Mouse (Mus musculus) MEL (cell line): ENCODE results near the gene Tbcd.

ENCODE experiments used
- CTCF ChIP-seq, 3 experiments: IDR thresholded peaks in 2 of 3; conservative IDR thresholded peaks in 1 of 3; 2 replicates each; pipeline ENCODE4 v1.5.1; 2011 to 2012; ENCODE audit warnings: low read length in 3 of 3, low read depth in 2 of 3, mild to moderate bottlenecking in 2 of 3, improper control_type of control experiment in 1 of 3, inconsistent platforms in 1 of 3, mixed read lengths in 1 of 3, moderate library complexity in 1 of 3; ENCODE audit not compliant: control insufficient read depth in 1 of 3, insufficient read depth in 1 of 3, poor library complexity in 1 of 3, severe bottlenecking in 1 of 3
- MXI1 ChIP-seq: IDR thresholded peaks from 2 replicates; pipeline ENCODE4 v1.6.1; 2011; ENCODE audit warnings: mild to moderate bottlenecking, low read depth, low read length, improper control_type of control experiment
- POLR2A ChIP-seq, 2 experiments: IDR thresholded peaks; 2 replicates each; pipeline ENCODE4 v1.6.1; 2011 to 2012; ENCODE audit warnings: low read length in 2 of 2, mild to moderate bottlenecking in 2 of 2, control low read depth in 1 of 2, improper control_type of control experiment in 1 of 2, low read depth in 1 of 2, moderate library complexity in 1 of 2; ENCODE audit not compliant: control insufficient read depth in 1 of 2, insufficient read depth in 1 of 2, poor library complexity in 1 of 2
- RCOR1 ChIP-seq: IDR thresholded peaks from 2 replicates; pipeline ENCODE4 v1.6.1; 2012; ENCODE audit warnings: low read depth, mild to moderate bottlenecking, inconsistent platforms, low read length, improper control_type of control experiment
- TAL1 ChIP-seq: IDR thresholded peaks from 2 replicates; pipeline ENCODE4 v1.6.1; 2012; ENCODE audit warnings: mild to moderate bottlenecking, inconsistent platforms, low read length, moderate library complexity, mixed read lengths

DNA sequence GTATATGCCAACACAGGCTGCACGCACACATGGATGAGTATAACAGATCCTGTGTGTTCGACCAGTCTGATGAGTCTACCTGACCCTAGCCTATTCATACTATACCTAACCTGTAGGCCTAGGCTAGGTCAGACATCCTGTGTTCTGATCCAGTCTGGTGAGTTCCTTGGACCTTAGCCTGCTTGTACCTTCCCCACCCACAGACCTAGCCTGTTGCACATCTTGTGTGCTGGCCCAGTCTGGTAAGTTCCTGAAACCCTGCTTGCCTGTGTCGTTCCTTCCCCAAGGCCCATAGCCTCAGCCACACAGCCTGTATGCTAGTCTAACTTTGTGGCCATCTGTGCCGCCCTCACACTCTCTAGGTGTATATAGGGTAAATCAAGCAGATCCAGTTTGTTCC is 112.5 kb downstream of the Tbcd start:
- no peak for TF ChIP-seq CTCF (IDR thresholded peaks at IDR 0.05 in 2 of 3, conservative IDR thresholded peaks at IDR 0.05 in 1 of 3; ENCODE audit: control insufficient read depth in 1 of 3, insufficient read depth in 1 of 3, low read depth in 2 of 3, low read length in 3 of 3, poor library complexity in 1 of 3, severe bottlenecking in 1 of 3)
- TF ChIP-seq POLR2A (IDR thresholded peaks at IDR 0.05; ENCODE audit: control insufficient read depth in 1 of 2, insufficient read depth in 1 of 2, low read depth in 1 of 2, low read length in 2 of 2, poor library complexity in 1 of 2), result no peak
- TF ChIP-seq MXI1, result no peak
- TF ChIP-seq TAL1, result no peak
- no peak for TF ChIP-seq RCOR1
